In genomic region chr3:51593506-51593905, GRCm38 (mm10) we compare ENCODE assay signal across 9 mouse cellular contexts.
"Had no signal": no experiment of that assay in that cellular context is flagged by ENCODE, and none has a peak within 500 bp of the region (broad histone marks: within the 10 kb centered on the region; RNA-seq: fewer than 3 reads in every experiment).

No protein-coding gene starts in this region.

- ATAC-seq: lung, postnatal 0 days; midbrain, embryonic 16.5 days had no signal

- DNase-seq: left cerebral cortex, postnatal 4 days; lung, adult 18-20 months; lung, postnatal 36 days; right cerebral cortex, postnatal 14 days; thymus, adult 18-20 months; thymus, postnatal 14 days had no signal

- H3K27me3 ChIP-seq: limb, embryonic 13.5 days had no signal
